Mouse (Mus musculus) cortical plate, adult 2 months (tissue): Measurements from ENCODE around the gene Ednra. TPM values are rescaled to one million over a fixed set of nuclear protein-coding genes. Genes with fewer than 3 reads are reported as not detected.
A peak's percentile ranks its signal among the peaks of the same experiment; 100 is the strongest.

Experiments used
- H3K27ac ChIP-seq: fragments of 200-500 bp; 2 replicates; pipeline ENCODE4 v1.5.1; 2012; ENCODE audit warnings: low read length, control low read depth, inconsistent platforms; ENCODE audit not compliant: insufficient read depth
- H3K4me1 ChIP-seq: fragments of 200-500 bp; 2 replicates; pipeline ENCODE4 v1.6.1; 2011; ENCODE audit warnings: low read length; ENCODE audit not compliant: control insufficient read depth, insufficient read depth
- H3K4me3 ChIP-seq: fragments of 200-500 bp; 2 replicates; pipeline ENCODE4 v1.5.1; 2011; ENCODE audit warnings: mild to moderate bottlenecking, low read length, control low read depth; ENCODE audit not compliant: insufficient read depth
- CTCF ChIP-seq: fragments of 200-500 bp; IDR thresholded peaks from 2 replicates; pipeline ENCODE4 v1.5.1; 2011; ENCODE audit warnings: mild to moderate bottlenecking, control low read depth, low read length; ENCODE audit not compliant: insufficient read depth; ENCODE audit errors: extremely low read depth
- POLR2A ChIP-seq: fragments of 200-500 bp; IDR thresholded peaks from 2 replicates; pipeline ENCODE4 v1.6.1; 2011; ENCODE audit warnings: mild to moderate bottlenecking, low read length, control low read depth; ENCODE audit not compliant: insufficient read depth; ENCODE audit errors: extremely low read depth
- polyA plus RNA-seq: library from polyadenylated mRNA; depleted of rRNA; stranded (reverse); fragments of >200 nt; gene quantifications from 2 replicates; pipeline ENCODE4 v1.2.3, GENCODE M21; 2012

Gene Ednra
- polyA plus RNA-seq, 1 experiment: 5.1 TPM

- Histone ChIP-seq H3K27ac (no peak overlapping the region), H3K4me3 (peak overlapping the region; percentile 30), H3K4me1 (no peaks in the 10 kb centered on the region)
- TF ChIP-seq CTCF (no peak), POLR2A (no peak)
These were observed 674 bp downstream of the Ednra start for GRCm38 (mm10) chr8:77723534-77724045.

DNA sequence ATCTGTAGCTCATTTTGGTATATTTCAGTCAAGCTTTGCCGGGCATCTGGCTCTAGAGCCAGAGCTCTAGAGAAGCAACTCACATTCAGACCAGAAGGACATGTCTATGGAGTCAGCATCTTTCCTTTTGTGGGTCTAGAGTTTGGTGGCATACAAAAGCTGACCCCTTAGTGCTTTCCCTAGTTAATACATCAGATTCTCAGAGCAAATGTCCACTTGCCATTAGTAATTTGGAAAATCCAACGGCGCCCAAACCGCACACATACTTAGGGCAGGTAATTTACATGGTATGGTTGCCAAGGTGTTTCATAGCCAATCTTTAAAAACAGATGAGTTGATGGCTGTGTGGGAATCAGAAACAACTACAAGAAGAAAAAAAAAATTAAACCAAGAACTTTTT is 1.2 kb downstream of the Ednra start:
- no peak overlapping the region; the same call in 1 of the 2 replicates for H3K4me3 ChIP-seq
- H3K27ac ChIP-seq: no peak overlapping the region
- H3K4me1 ChIP-seq: no peaks in the 10 kb centered on the region
- no peak for TF ChIP-seq POLR2A
- no peak for TF ChIP-seq CTCF

GRCm38 (mm10) chr8:77718933-77719332 is 5.3 kb downstream of the Ednra start:
- Histone ChIP-seq H3K4me3 (no peak overlapping the region), H3K4me1 (no peaks in the 10 kb centered on the region; the same call in 1 of the 2 replicates), H3K27ac (no peak overlapping the region)
- TF ChIP-seq CTCF (no peak), POLR2A (no peak)

GRCm38 (mm10) chr8:77717036-77717435 is 7.2 kb downstream of the Ednra start:
- H3K4me3 ChIP-seq: no peak overlapping the region
- no peak overlapping the region for H3K27ac ChIP-seq
- no peak for TF ChIP-seq POLR2A
- no peak for TF ChIP-seq CTCF
- H3K4me1 ChIP-seq: no peaks in the 10 kb centered on the region; the same call in 1 of the 2 replicates

GRCm38 (mm10) chr8:77714455-77714854 is 9.8 kb downstream of the Ednra start:
- H3K27ac ChIP-seq: no peak overlapping the region
- TF ChIP-seq CTCF (no peak), POLR2A (no peak)
- H3K4me3 ChIP-seq: no peak overlapping the region
- no peaks in the 10 kb centered on the region; the same call in 1 of the 2 replicates for H3K4me1 ChIP-seq

DNA sequence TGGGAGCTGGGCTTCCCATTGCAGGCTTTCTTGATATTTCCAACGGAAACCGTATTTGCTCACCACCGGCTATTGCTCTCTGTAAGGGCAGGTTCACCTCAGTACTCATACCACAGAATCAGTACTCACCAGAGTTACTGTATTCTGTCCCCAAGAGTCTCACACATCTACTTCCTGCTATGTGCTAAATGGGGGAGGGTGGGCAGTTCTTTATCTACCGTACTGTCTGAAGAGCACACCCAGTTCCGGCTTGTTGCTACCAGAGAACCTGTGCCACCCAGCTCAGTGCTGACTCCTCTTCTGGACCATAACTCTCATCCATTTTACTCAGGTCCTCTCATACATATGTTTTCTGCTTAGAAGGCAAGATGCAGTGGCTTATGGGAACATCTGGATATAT is 10.6 kb downstream of the Ednra start:
- Histone ChIP-seq H3K4me3 (no peak overlapping the region), H3K27ac (no peak overlapping the region), H3K4me1 (no peaks in the 10 kb centered on the region; the same call in 1 of the 2 replicates)
- TF ChIP-seq CTCF (no peak), POLR2A (no peak)

DNA sequence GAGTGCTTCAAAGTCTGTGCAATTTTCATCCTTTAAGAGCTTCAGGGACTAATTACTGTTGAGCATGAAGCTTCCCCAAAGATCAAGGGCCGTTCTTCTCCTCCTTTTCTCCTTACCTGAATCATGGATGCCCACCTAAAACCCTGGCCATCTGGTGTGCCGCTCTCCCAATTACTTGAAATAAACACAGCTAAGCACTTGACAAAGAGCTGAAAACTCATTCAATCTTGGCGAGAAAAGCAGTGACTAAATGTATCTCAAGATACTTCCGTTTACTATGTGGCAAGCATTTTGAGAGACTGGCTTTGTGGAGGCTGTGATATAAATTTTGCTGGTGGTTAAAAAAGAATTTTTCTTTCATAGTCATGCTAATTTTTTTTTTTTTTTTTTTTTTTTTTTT is 19.5 kb downstream of the Ednra start:
- TF ChIP-seq CTCF (no peak), POLR2A (no peak)
- Histone ChIP-seq H3K4me3 (no peak overlapping the region), H3K27ac (no peak overlapping the region), H3K4me1 (no peaks in the 10 kb centered on the region)

- Histone ChIP-seq H3K27ac (no peak overlapping the region), H3K4me1 (no peaks in the 10 kb centered on the region), H3K4me3 (no peak overlapping the region)
- TF ChIP-seq CTCF: no peak
- TF ChIP-seq POLR2A: no peak
These were observed 26.2 kb downstream of the Ednra start for GRCm38 (mm10) chr8:77698028-77698427.

DNA sequence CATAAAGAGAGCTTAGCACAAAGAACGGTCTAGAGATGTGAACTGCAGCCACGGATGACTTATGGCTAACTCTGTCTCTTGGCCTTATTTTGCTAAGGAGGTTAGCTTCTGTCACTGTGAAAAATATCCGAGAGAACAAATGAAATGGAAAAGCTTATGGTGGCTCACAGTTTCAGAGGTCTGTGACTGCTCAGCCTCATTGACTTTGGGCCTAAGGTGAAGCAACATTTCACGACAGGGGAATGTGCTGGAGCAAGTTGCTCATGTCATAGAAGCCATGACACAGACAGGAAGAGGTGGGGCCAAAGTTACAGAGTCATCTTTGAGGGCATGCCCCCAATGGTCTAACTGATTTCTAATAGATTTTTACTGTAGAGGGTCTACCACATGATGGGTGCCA is 28.1 kb downstream of the Ednra start:
- no peaks in the 10 kb centered on the region for H3K4me1 ChIP-seq
- no peak overlapping the region for H3K4me3 ChIP-seq
- TF ChIP-seq CTCF (no peak), POLR2A (no peak)
- H3K27ac ChIP-seq: no peak overlapping the region

- Histone ChIP-seq H3K4me1 (no peaks in the 10 kb centered on the region), H3K27ac (no peak overlapping the region), H3K4me3 (no peak overlapping the region)
- TF ChIP-seq POLR2A (no peak), CTCF (no peak)
These were observed 28.7 kb downstream of the Ednra start for GRCm38 (mm10) chr8:77695486-77696058.

GRCm38 (mm10) chr8:77695070-77695469 is 29.2 kb downstream of the Ednra start:
- no peaks in the 10 kb centered on the region for H3K4me1 ChIP-seq
- no peak for TF ChIP-seq POLR2A
- TF ChIP-seq CTCF: no peak
- H3K4me3 ChIP-seq: no peak overlapping the region
- H3K27ac ChIP-seq: no peak overlapping the region
